Mouse (Mus musculus) small intestine, adult 2 months (tissue): Measurements from ENCODE around the gene Cox7a1. TPM values are rescaled to one million over a fixed set of nuclear protein-coding genes. Genes with fewer than 3 reads are reported as not detected.

Experiments used
- H3K27ac ChIP-seq: fragments of 200-500 bp; 2 replicates; pipeline ENCODE4 v1.5.1; 2012; ENCODE audit warnings: low read depth, low read length, control low read depth, inconsistent platforms; ENCODE audit not compliant: insufficient read depth
- H3K27me3 ChIP-seq: fragments of 200-500 bp; 2 replicates; pipeline ENCODE4 v1.6.1; 2012; ENCODE audit warnings: mild to moderate bottlenecking, moderate library complexity, low read length, inconsistent platforms; ENCODE audit not compliant: control insufficient read depth, insufficient read depth
- H3K36me3 ChIP-seq: fragments of 200-500 bp; 2 replicates; pipeline ENCODE4 v1.6.1; 2012; ENCODE audit warnings: mild to moderate bottlenecking, low read length, control low read depth, inconsistent platforms; ENCODE audit not compliant: control insufficient read depth, insufficient read depth
- H3K4me1 ChIP-seq: fragments of 200-500 bp; 2 replicates; pipeline ENCODE4 v1.6.1; 2012; ENCODE audit warnings: low read length, inconsistent platforms, mixed read lengths; ENCODE audit not compliant: control insufficient read depth, insufficient read depth, insufficient read length
- H3K4me3 ChIP-seq: fragments of 200-500 bp; 2 replicates; pipeline ENCODE4 v1.5.1; 2012; ENCODE audit warnings: low read depth, mild to moderate bottlenecking, control low read depth, inconsistent platforms, low read length, moderate library complexity
- CTCF ChIP-seq: fragments of 200-500 bp; IDR thresholded peaks from 2 replicates; pipeline ENCODE4 v1.5.1; 2012; ENCODE audit warnings: low read depth, mild to moderate bottlenecking, control low read depth, inconsistent platforms, low read length, moderate library complexity, mixed read lengths; ENCODE audit not compliant: insufficient replicate concordance, insufficient read length; ENCODE audit errors: extremely low read depth
- POLR2A ChIP-seq: fragments of 200-500 bp; IDR thresholded peaks from 2 replicates; pipeline ENCODE4 v1.6.1; 2012; ENCODE audit warnings: low read depth, mild to moderate bottlenecking, control low read depth, inconsistent platforms, low read length, moderate library complexity
- WGBS: fragments of 180-500 bp; shearing (Covaris S2); methylation state at CpG from one replicate; pipeline ENCODE4 v1.1.7; 2018; 5-methylcytosine and 5-hydroxymethylcytosine counted together
- polyA plus RNA-seq: library from polyadenylated mRNA; depleted of rRNA; stranded (reverse); fragments of >200 nt; gene quantifications from 2 replicates; pipeline ENCODE4 v1.2.3, GENCODE M21; 2012

Gene Cox7a1
- polyA plus RNA-seq, 1 experiment, result 165 TPM

DNA sequence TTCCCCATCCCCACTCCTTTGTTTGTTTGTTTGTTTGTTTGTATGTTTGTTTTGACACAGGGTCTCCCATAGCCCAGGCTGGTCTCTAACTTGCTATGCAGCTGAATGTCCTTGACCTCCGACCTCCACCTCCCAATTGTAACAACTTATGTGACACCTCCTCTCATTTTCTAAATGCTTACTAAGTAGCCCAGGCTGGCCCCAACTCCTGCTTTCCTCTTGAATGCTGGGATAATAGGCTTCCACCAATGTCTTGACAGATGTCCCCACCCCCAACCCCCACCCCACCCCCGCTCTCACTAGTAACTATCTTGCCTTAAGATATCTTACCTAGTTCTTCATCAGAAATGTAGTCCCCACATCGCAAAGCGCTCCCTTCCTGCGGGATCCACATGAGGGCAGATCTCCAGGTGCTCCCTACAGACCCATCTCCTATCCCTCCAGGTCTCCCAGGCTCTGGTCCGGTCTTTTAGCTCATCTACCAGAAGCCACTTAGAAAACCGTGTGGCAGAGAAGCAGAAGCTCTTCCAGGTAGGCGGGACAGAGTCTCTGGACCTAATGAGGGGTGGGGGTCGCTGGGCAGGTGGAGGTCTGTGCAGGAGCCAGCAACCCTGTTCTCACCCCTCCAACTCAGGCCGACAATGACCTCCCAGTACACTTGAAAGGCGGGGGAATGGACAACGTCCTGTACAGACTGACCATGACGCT is 851 bp downstream of the Cox7a1 start:
- TF ChIP-seq CTCF (no peak), POLR2A (no peak)
- peak overlapping the region; percentile 60; the same call in 1 of the 2 replicates for H3K4me3 ChIP-seq
- no peaks in the 10 kb centered on the region for H3K27me3 ChIP-seq
- H3K27ac ChIP-seq, result peak overlapping the region; percentile 72
- H3K4me1 ChIP-seq, result peaks cover 31% of the 10 kb centered on the region
- H3K36me3 ChIP-seq, result peaks cover 35% of the 10 kb centered on the region
- 85% methylated on average over 13 of the region's 13 CpGs for WGBS

DNA sequence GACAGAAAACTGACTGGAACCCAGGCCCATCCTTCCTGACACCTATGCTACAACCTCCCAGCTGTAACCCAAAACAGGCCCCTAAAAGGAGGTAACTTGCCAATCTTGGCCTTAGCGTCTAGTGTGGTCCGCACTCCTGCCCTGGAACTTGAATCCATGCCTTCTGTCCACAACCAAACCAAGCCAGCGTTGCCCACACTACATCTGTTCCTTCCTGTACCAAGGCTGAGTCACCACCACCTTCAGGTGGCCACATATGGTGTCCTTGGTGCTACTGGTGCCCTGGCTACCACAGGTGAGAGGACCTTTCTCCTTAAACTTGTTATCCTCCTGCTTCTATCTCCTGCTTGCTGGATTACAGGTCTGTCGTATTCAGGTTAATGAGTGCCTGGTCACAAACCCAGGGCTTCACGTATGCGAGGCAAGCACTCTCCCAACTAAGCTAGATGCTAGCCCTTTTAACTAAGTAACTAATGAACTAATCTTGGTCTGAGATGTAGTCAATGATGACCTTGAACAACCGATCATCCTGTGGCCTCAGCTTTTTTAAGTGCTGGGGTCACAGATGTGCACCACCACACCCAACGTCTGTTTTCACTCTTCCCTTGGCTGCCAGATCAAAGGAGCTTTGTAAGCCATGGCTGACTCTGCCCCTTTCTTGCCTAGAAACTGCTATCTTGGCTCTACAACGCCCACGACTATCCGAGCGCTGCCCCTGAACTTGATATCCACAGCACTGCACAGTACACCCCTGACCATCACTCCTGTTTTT is 4.6 kb downstream of the Cox7a1 start:
- H3K4me3 ChIP-seq, result no peak overlapping the region
- H3K27me3 ChIP-seq, result no peaks in the 10 kb centered on the region
- 75% methylated on average over 12 of the region's 12 CpGs for WGBS
- H3K36me3 ChIP-seq, result peaks cover 61% of the 10 kb centered on the region
- TF ChIP-seq POLR2A (no peak), CTCF (no peak)
- 0 out of 2 replicates have a peak overlapping the region, but pooled peaks have one; percentile 15 for H3K27ac ChIP-seq
- peaks cover 35% of the 10 kb centered on the region for H3K4me1 ChIP-seq

DNA sequence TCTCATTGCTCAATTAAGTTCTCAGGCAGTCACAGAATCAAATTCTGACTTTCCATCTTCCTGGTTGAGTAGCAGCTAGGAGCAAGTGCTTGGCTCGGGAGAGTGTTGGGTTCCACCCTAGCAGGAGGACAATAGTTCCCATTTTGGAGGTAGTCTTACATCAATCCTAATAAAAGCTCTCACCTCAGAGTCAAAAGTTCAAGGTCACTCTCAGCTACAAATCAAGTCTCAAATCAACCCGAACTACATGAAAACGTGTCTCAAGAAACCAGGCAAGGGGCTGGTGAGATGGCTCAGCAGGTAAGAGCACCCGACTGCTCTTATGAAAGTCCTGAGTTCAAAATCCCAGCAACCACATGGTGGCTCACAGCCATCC is 5.2 kb downstream of the Cox7a1 start:
- 83% methylated on average over 4 of the region's 4 CpGs for WGBS
- Histone ChIP-seq H3K27ac (0 out of 2 replicates have a peak overlapping the region, but pooled peaks have one; percentile 15), H3K4me1 (peaks cover 34% of the 10 kb centered on the region), H3K27me3 (no peaks in the 10 kb centered on the region), H3K36me3 (peaks cover 61% of the 10 kb centered on the region), H3K4me3 (no peak overlapping the region)
- TF ChIP-seq POLR2A (no peak), CTCF (no peak)

DNA sequence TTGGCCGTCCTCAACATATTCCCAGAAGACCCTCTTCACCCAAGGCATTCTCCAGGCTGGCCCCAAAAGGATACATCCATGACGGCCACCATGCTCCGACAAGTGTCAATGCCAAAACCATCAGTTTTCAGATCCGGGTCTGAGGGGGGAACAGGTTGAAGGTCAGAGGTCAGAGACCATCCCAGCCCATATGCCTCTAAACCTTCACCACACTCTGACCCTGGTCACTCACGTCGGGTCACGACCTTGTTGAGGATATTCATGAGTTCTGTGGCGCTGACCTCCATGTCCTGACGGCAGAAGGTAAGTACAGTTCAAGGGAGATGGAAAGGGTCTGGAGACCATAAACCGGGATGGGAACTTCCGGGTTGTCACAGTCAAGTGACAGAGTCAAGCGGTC is 8.1 kb downstream of the Cox7a1 start:
- H3K27me3 ChIP-seq, result no peaks in the 10 kb centered on the region
- no peak for TF ChIP-seq POLR2A
- no peak for TF ChIP-seq CTCF
- H3K27ac ChIP-seq, result no peak overlapping the region
- peaks cover 30% of the 10 kb centered on the region for H3K4me1 ChIP-seq
- peaks cover 48% of the 10 kb centered on the region for H3K36me3 ChIP-seq
- no peak overlapping the region for H3K4me3 ChIP-seq
- WGBS, result 89% methylated on average over 12 of the region's 12 CpGs

DNA sequence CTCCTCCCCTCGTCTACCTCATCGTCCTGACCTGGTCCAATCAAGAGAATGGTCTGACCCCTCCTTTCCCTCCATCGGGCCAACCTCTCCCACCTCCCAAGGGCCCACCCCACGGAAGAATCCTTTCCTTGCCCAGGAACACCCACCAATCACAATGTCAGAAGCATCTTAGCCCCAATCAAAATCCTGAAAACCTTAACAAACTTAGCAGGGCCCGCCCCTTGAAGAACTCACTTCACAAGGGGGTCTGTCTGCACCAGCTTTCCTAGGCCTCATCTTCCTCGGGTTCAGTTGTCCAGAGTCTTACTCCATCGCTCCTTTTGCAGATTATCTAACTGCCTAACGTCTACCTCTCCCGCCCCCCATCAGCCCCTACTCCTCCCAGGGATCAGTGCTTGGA is 9.1 kb downstream of the Cox7a1 start:
- Histone ChIP-seq H3K27me3 (no peaks in the 10 kb centered on the region), H3K36me3 (peaks cover 40% of the 10 kb centered on the region), H3K4me1 (peaks cover 26% of the 10 kb centered on the region), H3K27ac (no peak overlapping the region), H3K4me3 (peak overlapping the region; percentile 86; the same call in 1 of the 2 replicates)
- 70% methylated on average over 9 of the region's 9 CpGs for WGBS
- TF ChIP-seq POLR2A (no peak), CTCF (no peak)

DNA sequence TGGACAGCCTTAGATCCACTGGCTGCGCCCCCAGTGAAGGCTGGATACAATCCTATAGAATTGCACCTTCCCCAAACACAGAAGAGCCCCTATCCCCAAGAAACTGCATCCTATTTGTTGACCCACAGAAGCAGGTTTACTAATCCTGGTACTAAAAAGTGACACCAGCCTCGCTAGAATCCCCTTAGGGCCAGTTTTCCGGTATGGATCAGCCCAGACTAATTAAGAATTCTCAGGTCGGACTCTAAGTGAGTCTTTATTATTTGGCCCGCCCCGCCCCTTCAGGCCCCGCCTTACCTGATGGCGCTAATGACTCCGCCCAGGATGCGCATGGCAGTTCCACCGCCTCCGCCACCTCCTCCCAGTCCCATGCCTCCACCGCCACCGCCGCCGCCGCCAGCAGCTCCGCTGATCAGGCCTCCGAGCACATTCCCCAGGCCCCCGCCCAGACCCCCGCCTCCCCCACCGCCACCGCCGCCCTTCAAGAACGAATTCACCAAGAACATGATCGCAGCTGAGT is 9.7 kb downstream of the Cox7a1 start:
- peaks cover 24% of the 10 kb centered on the region for H3K4me1 ChIP-seq
- peak overlapping the region; percentile 86 for H3K4me3 ChIP-seq
- H3K27me3 ChIP-seq, result no peaks in the 10 kb centered on the region
- H3K36me3 ChIP-seq, result peaks cover 34% of the 10 kb centered on the region
- peak; percentile 56; the same call in 1 of the 2 replicates for TF ChIP-seq POLR2A
- TF ChIP-seq CTCF, result no peak
- 3% methylated on average over 26 of the region's 26 CpGs for WGBS
- peak overlapping the region; percentile 37; the same call in 1 of the 2 replicates for H3K27ac ChIP-seq
